Mouse (Mus musculus) brain, embryonic 14.5 days (tissue): ENCODE data around the gene Ints14.

Experiments
- CTCF ChIP-seq: fragments of 200-500 bp; IDR thresholded peaks from 2 replicates; pipeline ENCODE4 v1.5.1; 2012; ENCODE audit warnings: inconsistent platforms, mild to moderate bottlenecking, moderate library complexity, borderline replicate concordance; ENCODE audit not compliant: insufficient read depth, insufficient read length; ENCODE audit errors: extremely low read depth
- POLR2A ChIP-seq: fragments of 200-500 bp; IDR thresholded peaks from 2 replicates; pipeline ENCODE4 v1.6.1; 2012; ENCODE audit warnings: mild to moderate bottlenecking, inconsistent platforms, borderline replicate concordance; ENCODE audit not compliant: poor library complexity, insufficient read depth, insufficient read length, severe bottlenecking; ENCODE audit errors: extremely low read depth

DNA sequence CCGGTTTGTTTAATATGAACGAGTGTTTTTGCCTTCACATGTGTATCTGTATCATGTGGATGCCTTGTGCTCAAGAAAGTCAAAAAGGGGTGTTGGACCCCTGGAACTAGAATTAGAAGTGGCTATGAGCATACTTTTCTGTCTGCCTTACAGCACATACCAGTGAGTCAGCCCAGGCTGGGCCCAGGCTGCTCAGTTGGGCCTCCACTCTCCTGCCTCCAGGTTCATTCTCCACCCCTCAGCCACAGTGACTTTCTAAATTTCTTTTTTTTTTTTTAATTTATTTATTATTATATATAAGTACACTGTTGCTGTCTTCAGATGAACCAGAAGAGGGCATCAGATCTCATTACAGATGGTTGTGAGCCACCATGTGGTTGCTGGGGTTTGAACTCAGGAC, 20.9 kb upstream of the Ints14 start:
- TF ChIP-seq CTCF, result no peak
- TF ChIP-seq POLR2A, result no peak
